Mouse (Mus musculus): ENCODE measurements around the gene Dapl1. TPM values are rescaled to one million over a fixed set of nuclear protein-coding genes. Genes with fewer than 3 reads are reported as not detected.

Dapl1 gene
- total RNA-seq, 2 experiments from 2014 or later = not detected

- no peak for ATAC-seq (replicated peaks; ENCODE audit: low FRiP score, low TSS enrichment, poor library complexity, severe bottlenecking)
Measured at GRCm38 (mm10) chr2:59470326-59471031, 14.0 kb upstream of the Dapl1 start.

- no peak for ATAC-seq (replicated peaks; ENCODE audit: low FRiP score, low TSS enrichment, poor library complexity, severe bottlenecking)
Measured at GRCm38 (mm10) chr2:59471051-59471948, 13.2 kb upstream of the Dapl1 start.

GRCm38 (mm10) chr2:59474336-59474735, 10.1 kb upstream of the Dapl1 start:
- ATAC-seq (replicated peaks; ENCODE audit: low FRiP score, low TSS enrichment, poor library complexity, severe bottlenecking) = no peak

GRCm38 (mm10) chr2:59485080-59485479, 627 bp downstream of the Dapl1 start:
- ATAC-seq (replicated peaks; ENCODE audit: low FRiP score, low TSS enrichment, poor library complexity, severe bottlenecking) = no peak

- ATAC-seq (replicated peaks; ENCODE audit: low FRiP score, low TSS enrichment, poor library complexity, severe bottlenecking) = no peak
Measured at GRCm38 (mm10) chr2:59485657-59486056, 1.2 kb downstream of the Dapl1 start.

GRCm38 (mm10) chr2:59486196-59486845, 1.9 kb downstream of the Dapl1 start:
- no peak for ATAC-seq (replicated peaks; ENCODE audit: low FRiP score, low TSS enrichment, poor library complexity, severe bottlenecking)

GRCm38 (mm10) chr2:59488235-59488634, 3.8 kb downstream of the Dapl1 start:
- ATAC-seq (replicated peaks; ENCODE audit: low FRiP score, low TSS enrichment, poor library complexity, severe bottlenecking) = no peak

- no peak for ATAC-seq (replicated peaks; ENCODE audit: low FRiP score, low TSS enrichment, poor library complexity, severe bottlenecking)
Measured at GRCm38 (mm10) chr2:59490353-59490752, 5.9 kb downstream of the Dapl1 start.

GRCm38 (mm10) chr2:59493445-59494085, 9.1 kb downstream of the Dapl1 start:
- no peak for ATAC-seq (replicated peaks; ENCODE audit: low FRiP score, low TSS enrichment, poor library complexity, severe bottlenecking)

GRCm38 (mm10) chr2:59499146-59499545, 14.7 kb downstream of the Dapl1 start:
- ATAC-seq (replicated peaks; ENCODE audit: low FRiP score, low TSS enrichment, poor library complexity, severe bottlenecking) = no peak

- ATAC-seq (replicated peaks; ENCODE audit: low FRiP score, low TSS enrichment, poor library complexity, severe bottlenecking) = no peak
Measured at GRCm38 (mm10) chr2:59499717-59500116, 15.3 kb downstream of the Dapl1 start.

- no peak for ATAC-seq (replicated peaks; ENCODE audit: low FRiP score, low TSS enrichment, poor library complexity, severe bottlenecking)
Measured at GRCm38 (mm10) chr2:59509061-59509460, 24.6 kb downstream of the Dapl1 start.

- no peak for ATAC-seq (replicated peaks; ENCODE audit: low FRiP score, low TSS enrichment, poor library complexity, severe bottlenecking)
Measured at GRCm38 (mm10) chr2:59510416-59510815, 26.0 kb downstream of the Dapl1 start.

- no peak for ATAC-seq (replicated peaks; ENCODE audit: low FRiP score, low TSS enrichment, poor library complexity, severe bottlenecking)
Measured at GRCm38 (mm10) chr2:59510882-59511281, 26.4 kb downstream of the Dapl1 start.

GRCm38 (mm10) chr2:59520663-59521062, 36.2 kb downstream of the Dapl1 start:
- ATAC-seq (replicated peaks; ENCODE audit: low FRiP score, low TSS enrichment, poor library complexity, severe bottlenecking) = no peak

GRCm38 (mm10) chr2:59522079-59522684, 37.7 kb downstream of the Dapl1 start:
- ATAC-seq (replicated peaks; ENCODE audit: low FRiP score, low TSS enrichment, poor library complexity, severe bottlenecking) = peak; percentile 99

GRCm38 (mm10) chr2:59523526-59523925, 39.1 kb downstream of the Dapl1 start:
- ATAC-seq (replicated peaks; ENCODE audit: low FRiP score, low TSS enrichment, poor library complexity, severe bottlenecking) = no peak

- ATAC-seq (replicated peaks; ENCODE audit: low FRiP score, low TSS enrichment, poor library complexity, severe bottlenecking) = no peak
Measured at GRCm38 (mm10) chr2:59526893-59527292, 42.4 kb downstream of the Dapl1 start.

- ATAC-seq (replicated peaks; ENCODE audit: low FRiP score, low TSS enrichment, poor library complexity, severe bottlenecking) = no peak
Measured at GRCm38 (mm10) chr2:59529574-59530080, 45.2 kb downstream of the Dapl1 start.
